Mouse (Mus musculus) lung, postnatal 0 days (tissue): ENCODE measurements at regions not wholly inside any gene's neighbourhood (a gene's known extent, or its start where the extent isn't known, plus 50 kb on each side); places are given as distances from the start of the nearest gene placed in this dataset.

Source experiments
- CTCF ChIP-seq: IDR thresholded peaks from 2 replicates; pipeline ENCODE4 v1.5.1; 2016; ENCODE audit warnings: antibody characterized with exemption, mild to moderate bottlenecking
- EP300 ChIP-seq: IDR thresholded peaks from 2 replicates; pipeline ENCODE4 v1.6.1; 2016; ENCODE audit warnings: antibody characterized with exemption, mild to moderate bottlenecking, control low read depth

GRCm38 (mm10) chrX:95282038-95282437 lies 85.4 kb upstream of the Arhgef9 start:
- TF ChIP-seq CTCF (no peak), EP300 (no peak)
